Mouse (Mus musculus): Measurements from ENCODE around the gene Lin7b. TPM values are rescaled to one million over a fixed set of nuclear protein-coding genes. Genes with fewer than 3 reads are reported as not detected.
"Not testable (repeated sequence)": the region's sequence is repeated elsewhere in the genome, so short reads cannot be mapped to it uniquely, and the experiment has no call there.

The Lin7b gene
- polyA plus RNA-seq, 1 experiment from 2014 or later: 0.81 TPM

DNA sequence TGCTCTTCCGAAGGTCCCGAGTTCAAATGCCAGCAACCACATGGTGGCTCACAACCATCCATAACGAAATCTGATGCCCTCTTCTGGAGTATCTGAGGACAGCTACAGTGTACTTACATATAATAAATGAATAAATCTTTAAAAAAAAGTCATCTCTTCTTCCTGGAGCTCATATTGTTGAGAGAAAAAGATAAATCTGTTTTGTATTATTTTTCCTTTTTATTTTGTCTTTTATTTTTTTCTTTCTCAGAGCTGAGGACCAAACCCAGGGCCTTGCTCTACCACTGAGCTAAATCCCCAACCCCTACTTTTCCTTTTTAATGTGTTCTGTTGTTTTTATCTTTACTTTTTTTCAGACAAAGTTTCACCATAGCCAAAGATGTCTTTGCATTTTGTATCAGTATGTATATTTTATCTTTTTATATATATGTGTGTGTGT, 26.0 kb upstream of the Lin7b start:
- peaks cover 16% of the 10 kb centered on the region for H3K4me1 ChIP-seq (ENCODE audit: control insufficient read depth, insufficient read depth, low read length)
- WGBS: 7% methylated on average over 3 of the region's 3 CpGs
- H3K36me3 ChIP-seq (ENCODE audit: control insufficient read depth, insufficient read depth): peaks cover 11% of the 10 kb centered on the region
- peak; percentile 14; the same call in 1 of the 2 replicates for ATAC-seq (replicated peaks; ENCODE audit: extremely low read depth, insufficient read depth, low FRiP score)
- H3K4me2 ChIP-seq (ENCODE audit: low read depth, low read length): peak overlapping the region; percentile 67
- H3K9me3 ChIP-seq (replicated peaks; ENCODE audit: control insufficient read depth, low read length); H3K27me3 ChIP-seq (ENCODE audit: control insufficient read depth, insufficient read depth, low read length): not testable (repeated sequence)
- H3K4me3 ChIP-seq (ENCODE audit: low read length): peak overlapping the region; percentile 81
- H3K27ac ChIP-seq (ENCODE audit: low read length): peak overlapping the region; percentile 80
- peak overlapping the region; percentile 69 for H3K9ac ChIP-seq (ENCODE audit: low read length)

DNA sequence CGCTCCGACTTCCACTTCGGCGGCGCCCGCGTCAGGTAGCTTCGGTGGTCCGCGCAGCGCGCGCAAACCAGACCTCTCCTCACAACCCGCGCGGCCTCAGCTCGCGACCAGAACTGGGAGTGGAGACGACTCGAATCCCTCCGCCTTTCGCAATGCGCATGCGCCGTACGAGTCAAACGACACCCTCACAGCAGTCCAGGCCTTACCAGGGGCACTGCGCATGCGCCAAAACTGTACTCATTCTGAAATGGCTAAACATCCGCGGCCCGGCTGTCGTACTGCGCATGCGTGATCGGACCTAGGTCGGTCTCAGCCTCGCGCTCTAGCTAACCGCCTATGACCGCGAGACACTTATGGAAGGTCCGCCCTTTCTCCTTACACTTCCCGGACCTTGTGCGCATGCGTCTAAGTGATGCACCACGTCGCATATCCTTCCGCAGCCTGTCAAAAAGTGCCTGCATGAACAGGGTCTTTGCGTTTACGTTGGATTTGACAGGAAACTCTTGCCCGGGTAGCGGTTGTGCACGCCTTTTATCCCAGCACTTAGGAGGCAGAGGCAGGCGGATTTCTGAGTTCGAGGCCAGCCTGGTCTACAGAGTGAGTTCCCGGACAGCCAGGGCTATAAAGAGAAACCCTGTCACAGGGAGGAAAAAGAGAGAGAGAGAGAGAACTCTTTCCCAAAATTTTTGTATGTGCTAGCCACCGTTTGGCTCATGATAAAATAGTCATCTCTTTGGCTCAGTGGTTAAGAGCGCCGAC, 25.4 kb upstream of the Lin7b start, which contains the start of gene Snrnp70:
TSS of gene Snrnp70 (minus strand) at position 165 of the 759 bp plus-strand sequence.
- Histone ChIP-seq H3K36me3 (ENCODE audit: control insufficient read depth, insufficient read depth) (peaks cover 15% of the 10 kb centered on the region), H3K27me3 (ENCODE audit: control insufficient read depth, insufficient read depth, low read length) (no peaks in the 10 kb centered on the region), H3K9me3 (replicated peaks; ENCODE audit: control insufficient read depth, low read length) (no peaks in the 10 kb centered on the region), H3K9ac (ENCODE audit: low read length) (peak within 1 kb of the TSS; percentile 88), H3K4me1 (ENCODE audit: control insufficient read depth, insufficient read depth, low read length) (peaks cover 16% of the 10 kb centered on the region), H3K4me2 (ENCODE audit: low read depth, low read length) (peak within 1 kb of the TSS; percentile 99), H3K27ac (ENCODE audit: low read length) (peak within 1 kb of the TSS; percentile 94), H3K4me3 (ENCODE audit: low read length) (peak within 1 kb of the TSS; percentile 81)
- WGBS: under 1% methylated on average over 60 of the region's 60 CpGs
- ATAC-seq (replicated peaks; ENCODE audit: extremely low read depth, insufficient read depth, low FRiP score): peak; percentile 97

DNA sequence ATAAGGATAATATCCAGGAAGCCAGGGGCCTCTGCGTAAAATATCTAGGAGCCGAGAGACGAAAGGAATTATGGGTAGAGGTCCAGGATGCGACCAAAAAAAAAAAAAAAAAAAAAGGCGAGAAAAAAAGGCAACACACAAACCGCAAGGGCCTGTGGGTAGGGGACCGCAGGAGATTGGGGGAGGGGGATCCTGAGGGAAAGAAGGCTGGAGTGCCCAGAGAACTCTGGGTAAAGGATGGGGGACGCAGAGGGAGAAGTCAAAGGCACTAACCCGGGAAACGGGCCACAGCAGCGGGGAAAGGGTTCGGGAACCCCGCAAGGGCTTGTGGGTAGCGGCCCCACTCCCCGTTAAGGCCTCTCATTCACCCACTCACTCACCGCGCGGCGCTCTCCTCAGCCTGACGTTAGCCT, 24.8 kb upstream of the Lin7b start:
- Histone ChIP-seq H3K9ac (ENCODE audit: low read length) (peak overlapping the region; percentile 88), H3K27ac (ENCODE audit: low read length) (peak overlapping the region; percentile 94), H3K9me3 (replicated peaks; ENCODE audit: control insufficient read depth, low read length) (no peaks in the 10 kb centered on the region), H3K4me2 (ENCODE audit: low read depth, low read length) (peak overlapping the region; percentile 99), H3K4me3 (ENCODE audit: low read length) (peak overlapping the region; percentile 81), H3K27me3 (ENCODE audit: control insufficient read depth, insufficient read depth, low read length) (no peaks in the 10 kb centered on the region), H3K36me3 (ENCODE audit: control insufficient read depth, insufficient read depth) (peaks cover 20% of the 10 kb centered on the region), H3K4me1 (ENCODE audit: control insufficient read depth, insufficient read depth, low read length) (peaks cover 16% of the 10 kb centered on the region)
- ATAC-seq (replicated peaks; ENCODE audit: extremely low read depth, insufficient read depth, low FRiP score): peak; percentile 61
- WGBS: under 1% methylated on average over 19 of the region's 20 CpGs

DNA sequence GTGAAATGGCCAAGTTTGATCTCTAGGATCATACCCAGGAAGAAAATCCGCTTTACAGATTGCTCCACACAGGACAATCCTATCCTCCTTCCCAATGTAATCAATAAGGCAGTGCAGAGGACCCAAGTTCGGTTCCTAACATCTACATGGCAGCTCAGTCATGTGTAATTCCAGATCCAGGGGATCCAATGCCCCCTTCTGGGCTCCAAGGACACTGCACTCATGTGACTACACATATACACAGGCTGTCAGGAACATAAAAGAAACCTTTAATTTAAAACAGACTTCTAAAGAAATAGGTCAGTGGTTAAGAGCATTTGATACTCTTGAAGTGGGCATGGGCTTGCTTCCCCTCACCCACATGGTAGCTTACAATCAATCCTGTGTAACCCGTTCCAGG, 15.7 kb upstream of the Lin7b start:
- H3K9ac ChIP-seq (ENCODE audit: low read length): no peak overlapping the region
- no peak overlapping the region for H3K27ac ChIP-seq (ENCODE audit: low read length)
- H3K4me1 ChIP-seq (ENCODE audit: control insufficient read depth, insufficient read depth, low read length): peaks cover 10% of the 10 kb centered on the region
- peaks cover 92% of the 10 kb centered on the region for H3K36me3 ChIP-seq (ENCODE audit: control insufficient read depth, insufficient read depth)
- no peak for ATAC-seq (replicated peaks; ENCODE audit: extremely low read depth, insufficient read depth, low FRiP score)
- WGBS: 92% methylated on average over 3 of the region's 3 CpGs
- H3K4me3 ChIP-seq (ENCODE audit: low read length): no peak overlapping the region
- H3K9me3 ChIP-seq (replicated peaks; ENCODE audit: control insufficient read depth, low read length): no peaks in the 10 kb centered on the region
- H3K4me2 ChIP-seq (ENCODE audit: low read depth, low read length): no peak overlapping the region
- no peaks in the 10 kb centered on the region for H3K27me3 ChIP-seq (ENCODE audit: control insufficient read depth, insufficient read depth, low read length)

DNA sequence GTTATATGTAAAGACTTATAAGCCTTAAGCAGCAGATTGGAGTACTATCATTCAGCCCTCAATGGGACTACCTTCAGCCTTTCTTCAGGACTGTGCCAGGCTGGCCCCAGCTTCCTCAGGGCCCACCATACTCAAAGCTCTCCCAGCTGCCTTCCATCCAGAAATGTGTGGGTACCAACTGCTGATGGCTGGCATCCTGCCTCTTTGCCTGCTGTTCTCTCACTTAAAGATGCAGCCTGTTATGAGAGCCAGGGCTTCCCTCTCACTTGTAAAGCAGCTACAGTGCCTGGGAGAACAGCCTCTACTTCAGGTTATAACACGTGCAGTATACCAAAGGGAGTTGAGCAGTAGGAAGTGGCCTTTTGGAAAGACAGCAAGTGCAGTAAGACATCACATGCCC, 5.7 kb upstream of the Lin7b start:
- H3K4me2 ChIP-seq (ENCODE audit: low read depth, low read length): no peak overlapping the region
- no peak for ATAC-seq (replicated peaks; ENCODE audit: extremely low read depth, insufficient read depth, low FRiP score)
- peaks cover 54% of the 10 kb centered on the region for H3K36me3 ChIP-seq (ENCODE audit: control insufficient read depth, insufficient read depth)
- no peaks in the 10 kb centered on the region for H3K27me3 ChIP-seq (ENCODE audit: control insufficient read depth, insufficient read depth, low read length)
- H3K9me3 ChIP-seq (replicated peaks; ENCODE audit: control insufficient read depth, low read length): no peaks in the 10 kb centered on the region
- H3K9ac ChIP-seq (ENCODE audit: low read length): no peak overlapping the region
- WGBS: 75% methylated on average over 1 of the region's 1 CpGs
- no peaks in the 10 kb centered on the region; the same call in 1 of the 2 replicates for H3K4me1 ChIP-seq (ENCODE audit: control insufficient read depth, insufficient read depth, low read length)
- H3K27ac ChIP-seq (ENCODE audit: low read length): no peak overlapping the region
- no peak overlapping the region for H3K4me3 ChIP-seq (ENCODE audit: low read length)

DNA sequence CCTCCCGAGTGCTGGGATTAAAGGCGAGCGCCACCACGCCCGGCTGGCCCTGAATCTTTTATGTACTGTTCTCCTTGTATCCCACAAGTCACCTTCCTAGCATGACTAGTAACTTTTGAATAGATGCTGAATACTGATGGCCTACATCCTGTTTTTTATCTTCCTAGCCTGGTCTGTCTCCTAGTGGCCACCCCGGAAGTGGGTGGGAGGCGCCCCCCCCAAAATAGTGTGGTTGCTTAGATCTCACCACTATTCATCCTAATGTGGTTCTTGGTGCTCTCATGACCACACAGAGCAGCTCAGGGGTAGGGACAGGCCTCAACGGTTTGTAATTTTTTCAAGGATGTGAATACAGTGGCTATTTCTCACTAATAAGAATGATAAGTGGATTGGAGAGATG, 4.2 kb upstream of the Lin7b start:
- no peak overlapping the region for H3K4me3 ChIP-seq (ENCODE audit: low read length)
- ATAC-seq (replicated peaks; ENCODE audit: extremely low read depth, insufficient read depth, low FRiP score): no peak

DNA sequence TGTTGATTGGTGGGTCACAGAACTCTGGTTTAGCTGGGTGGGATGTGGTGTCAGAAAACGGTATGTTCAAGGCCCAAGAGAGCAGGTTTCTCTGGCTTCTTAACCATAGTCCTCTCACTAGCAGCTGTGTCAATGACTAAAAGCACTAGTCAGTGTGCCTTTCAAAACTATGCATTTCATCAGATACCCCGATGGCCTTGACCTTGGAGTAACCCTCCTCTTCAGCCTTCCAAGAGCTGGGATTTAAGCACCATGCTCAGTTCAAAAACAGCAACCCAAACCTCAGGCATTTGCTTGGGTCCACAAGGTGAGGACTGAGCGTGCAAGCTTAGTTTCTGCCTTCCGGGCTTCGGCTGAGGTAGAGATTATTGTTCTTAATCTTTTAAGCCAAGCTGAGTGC, 2.0 kb upstream of the Lin7b start:
- H3K36me3 ChIP-seq (ENCODE audit: control insufficient read depth, insufficient read depth): peaks cover 20% of the 10 kb centered on the region
- 75% methylated on average over 5 of the region's 5 CpGs for WGBS
- no peak overlapping the region for H3K27ac ChIP-seq (ENCODE audit: low read length)

More for the DNA sequence above, 4.2 kb upstream of the Lin7b start:
- Histone ChIP-seq H3K36me3 (ENCODE audit: control insufficient read depth, insufficient read depth) (peaks cover 41% of the 10 kb centered on the region), H3K9me3 (replicated peaks; ENCODE audit: control insufficient read depth, low read length) (no peaks in the 10 kb centered on the region), H3K4me1 (ENCODE audit: control insufficient read depth, insufficient read depth, low read length) (peaks cover 10% of the 10 kb centered on the region), H3K4me2 (ENCODE audit: low read depth, low read length) (no peak overlapping the region), H3K27me3 (ENCODE audit: control insufficient read depth, insufficient read depth, low read length) (peaks cover 1% of the 10 kb centered on the region), H3K27ac (ENCODE audit: low read length) (no peak overlapping the region), H3K9ac (ENCODE audit: low read length) (no peak overlapping the region)
- WGBS: 90% methylated on average over 8 of the region's 8 CpGs

DNA sequence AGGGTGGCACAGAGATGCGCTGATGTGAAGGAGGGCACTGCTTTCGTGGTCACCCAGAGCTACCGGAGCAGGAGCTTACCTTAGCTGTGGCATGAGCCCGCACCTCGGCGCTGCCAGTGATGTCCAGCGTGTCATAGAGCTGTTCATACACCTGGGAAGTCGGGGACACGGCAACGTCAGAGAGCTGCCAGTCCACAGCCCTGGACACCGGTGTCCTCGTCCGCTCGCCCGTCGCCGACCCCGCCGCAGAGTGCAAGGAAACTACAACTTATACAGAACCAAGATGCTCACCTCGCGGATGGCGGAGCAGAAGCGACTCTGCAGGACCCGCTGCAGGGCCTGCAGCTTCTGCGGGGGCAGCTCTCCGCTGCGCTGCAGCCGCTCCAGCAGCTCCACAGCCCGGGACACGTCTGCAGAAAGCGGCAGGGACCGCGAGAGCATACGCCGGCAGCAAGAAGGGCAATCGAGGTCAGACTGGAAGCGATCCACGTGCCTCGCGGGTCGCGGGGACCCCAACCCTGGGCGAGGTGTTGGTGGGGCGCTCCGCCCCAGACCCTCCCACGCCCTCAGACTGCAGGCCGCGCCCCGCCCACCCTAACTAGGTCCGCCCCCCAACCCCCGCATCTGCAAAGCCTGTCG, 428 bp downstream of the Lin7b start:
- Histone ChIP-seq H3K27ac (ENCODE audit: low read length) (no peak overlapping the region), H3K36me3 (ENCODE audit: control insufficient read depth, insufficient read depth) (no peaks in the 10 kb centered on the region), H3K9me3 (replicated peaks; ENCODE audit: control insufficient read depth, low read length) (no peaks in the 10 kb centered on the region), H3K27me3 (ENCODE audit: control insufficient read depth, insufficient read depth, low read length) (peaks cover 24% of the 10 kb centered on the region), H3K4me1 (ENCODE audit: control insufficient read depth, insufficient read depth, low read length) (peaks cover 19% of the 10 kb centered on the region), H3K4me2 (ENCODE audit: low read depth, low read length) (peak overlapping the region; percentile 95), H3K4me3 (ENCODE audit: low read length) (peak overlapping the region; percentile 60), H3K9ac (ENCODE audit: low read length) (peak overlapping the region; percentile 69)
- 8% methylated on average over 52 of the region's 52 CpGs for WGBS
- ATAC-seq (replicated peaks; ENCODE audit: extremely low read depth, insufficient read depth, low FRiP score): peak; percentile 0; the same call in 1 of the 2 replicates

More for the DNA sequence above, 2.0 kb upstream of the Lin7b start:
- Histone ChIP-seq H3K4me1 (ENCODE audit: control insufficient read depth, insufficient read depth, low read length) (peaks cover 14% of the 10 kb centered on the region), H3K4me3 (ENCODE audit: low read length) (no peak overlapping the region), H3K27me3 (ENCODE audit: control insufficient read depth, insufficient read depth, low read length) (peaks cover 17% of the 10 kb centered on the region), H3K9me3 (replicated peaks; ENCODE audit: control insufficient read depth, low read length) (no peaks in the 10 kb centered on the region), H3K9ac (ENCODE audit: low read length) (no peak overlapping the region), H3K4me2 (ENCODE audit: low read depth, low read length) (no peak overlapping the region)
- no peak for ATAC-seq (replicated peaks; ENCODE audit: extremely low read depth, insufficient read depth, low FRiP score)

Data from heart, embryonic 16.5 days (tissue).